Comparison of ENCODE assay signal across 15 mouse cellular contexts in genomic region chr19:46705779-46706495, GRCm38 (mm10).
DNase-seq lines count a peak whose midpoint lies in the region.
"Had no signal": no experiment of that assay in that cellular context is flagged by ENCODE, and none has a peak within 500 bp of the region (broad histone marks: within the 10 kb centered on the region; RNA-seq: fewer than 3 reads in every experiment).

No protein-coding gene starts in this region.

- DNase-seq in spleen, adult 18-20 months = peak; percentile 28 to 29
- no peak for DNase-seq in spleen, adult 12 weeks (ENCODE audit: low spot score)
- DNase-seq in CD8-positive naive resting alpha-beta T cell, adult 2 months (ENCODE audit: low read depth in 2 of 2, low spot score in 2 of 2) = peak; percentile 13 to 26
- peak; percentile 46 for DNase-seq in induced T-regulatory cell, adult 2 months (ENCODE audit: low read depth)
- DNase-seq in naive thymus-derived CD4-positive, alpha-beta T cell, adult 2 months (ENCODE audit: low read depth) = peak; percentile 54
- no peak for DNase-seq in urinary bladder, postnatal 10 days (ENCODE audit: low spot score)
- DNase-seq in heart, adult 9 months (ENCODE audit: low spot score in 2 of 2) = no peak
- no peak for DNase-seq in left cerebral cortex, adult 11 months (ENCODE audit: low spot score)
- DNase-seq: cerebellum, postnatal 25 days; gastrocnemius, postnatal 36 days; heart, postnatal 4 days; layer of hippocampus, postnatal 36 days; lung, adult 18-20 months; lung, postnatal 4 days; retina, postnatal 1 day had no signal

Comparison
In these comparisons a context has a peak if more than half of its experiments do, and no peak if none do; other contexts are left out.
1. DNase-seq: peak in spleen, adult 18-20 months (2 of 2), CD8-positive naive resting alpha-beta T cell, adult 2 months (2 of 2), induced T-regulatory cell, adult 2 months (single experiment) and naive thymus-derived CD4-positive, alpha-beta T cell, adult 2 months (single experiment); none in spleen, adult 12 weeks (single experiment), urinary bladder, postnatal 10 days (single experiment), heart, adult 9 months (0 of 2) and left cerebral cortex, adult 11 months (single experiment).